Mouse (Mus musculus) liver, embryonic 15.5 days (tissue): Measurements from ENCODE around the gene Dgkd. TPM values are rescaled to one million over a fixed set of nuclear protein-coding genes. Genes with fewer than 3 reads are reported as not detected.

ENCODE experiments used
- ATAC-seq: fragments of 200-750 bp; cut with Nextera tagmentation; 2 replicates; pipeline ENCODE4 v1.8.0; 2017; ENCODE audit warnings: moderate number of reproducible peaks, mild to moderate bottlenecking, moderate library complexity; ENCODE audit not compliant: insufficient read depth
- H3K27ac ChIP-seq: fragments of 300-500 bp; sonication (generic); replicated peaks from 2 replicates; pipeline ENCODE4 v1.5.1; 2015; ENCODE audit warnings: mild to moderate bottlenecking, inconsistent platforms
- H3K27me3 ChIP-seq: fragments of 300-500 bp; sonication (generic); 2 replicates; pipeline ENCODE4 v1.6.1; 2015; ENCODE audit warnings: mild to moderate bottlenecking, inconsistent platforms
- H3K36me3 ChIP-seq: fragments of 300-500 bp; sonication (generic); replicated peaks from 2 replicates; pipeline ENCODE4 v1.6.1; 2015; ENCODE audit warnings: moderate library complexity, mild to moderate bottlenecking, inconsistent platforms
- H3K4me1 ChIP-seq: fragments of 300-500 bp; sonication (generic); replicated peaks from 2 replicates; pipeline ENCODE4 v1.6.1; 2015; ENCODE audit warnings: inconsistent platforms
- H3K4me2 ChIP-seq: fragments of 300-500 bp; sonication (generic); 2 replicates; pipeline ENCODE4 v1.6.1; 2015; ENCODE audit warnings: moderate library complexity, mild to moderate bottlenecking, inconsistent platforms
- H3K4me3 ChIP-seq: fragments of 300-500 bp; sonication (generic); replicated peaks from 2 replicates; pipeline ENCODE4 v1.5.1; 2015; ENCODE audit warnings: mild to moderate bottlenecking, inconsistent platforms
- H3K9ac ChIP-seq: fragments of 300-500 bp; sonication (generic); 2 replicates; pipeline ENCODE4 v1.6.1; 2015; ENCODE audit warnings: moderate library complexity, mild to moderate bottlenecking, inconsistent platforms
- H3K9me3 ChIP-seq: fragments of 300-500 bp; sonication (generic); replicated peaks from 2 replicates; pipeline ENCODE4 v1.6.1; 2016; ENCODE audit warnings: inconsistent platforms
- WGBS: fragments of 180-500 bp; shearing (Covaris S2); methylation state at CpG from one replicate; pipeline ENCODE4 v1.1.7; 2015; ENCODE audit warnings: mixed read lengths; ENCODE audit not compliant: insufficient replicate concordance; 5-methylcytosine and 5-hydroxymethylcytosine counted together
- polyA plus RNA-seq: library from polyadenylated mRNA; unstranded; fragments of >200 nt; fragmentation: Nextera tagmentation; extraction: Ambion mirVana; gene quantifications from 2 replicates; pipeline ENCODE4 v1.2.1, GENCODE M21; 2015

Gene Dgkd
- polyA plus RNA-seq, result 9.8 and 10.5 TPM in 2 replicates

DNA sequence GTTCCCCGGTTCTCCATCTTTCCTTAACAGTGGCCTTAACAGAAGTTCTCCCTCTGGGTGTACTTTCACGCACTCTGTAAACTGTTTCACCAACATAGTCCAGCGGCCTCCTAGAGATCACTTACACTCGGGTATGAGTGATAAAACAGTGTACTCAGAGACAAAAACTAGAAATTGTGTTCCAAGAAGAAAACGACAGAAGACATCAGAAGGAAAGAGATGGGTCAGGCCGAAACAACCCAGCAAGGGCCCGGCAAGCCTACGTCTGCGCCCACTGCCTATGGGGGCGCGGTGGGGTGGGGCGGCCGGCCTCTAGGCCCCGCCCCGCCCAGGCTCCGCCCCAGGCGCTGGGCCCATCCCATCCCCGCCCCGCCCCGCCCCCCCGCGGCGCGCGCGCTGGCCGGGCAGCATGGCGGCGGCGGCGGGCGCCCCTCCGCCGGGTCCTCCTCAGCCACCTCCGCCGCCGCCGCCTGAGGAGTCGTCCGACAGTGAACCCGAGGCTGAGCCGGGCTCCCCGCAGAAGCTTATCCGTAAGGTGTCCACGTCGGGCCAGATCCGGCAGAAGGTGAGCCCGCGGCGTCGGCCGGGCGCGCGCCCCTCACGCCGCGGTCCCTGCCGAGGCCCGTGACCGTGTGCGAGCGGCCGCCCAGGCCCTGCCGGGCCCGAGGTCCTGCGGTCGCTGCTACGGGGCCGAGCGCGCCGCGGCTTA is at the start of gene Dgkd:
Gene Dgkd (plus strand): TSS at position 396 of the 709 bp plus-strand sequence.
- WGBS, result 1% methylated on average over 63 of the region's 74 CpGs
- H3K9me3 ChIP-seq, result no peaks in the 10 kb centered on the region
- H3K9ac ChIP-seq, result peak within 1 kb of the TSS; percentile 91
- ATAC-seq, result peak; percentile 94
- H3K4me1 ChIP-seq, result peaks cover 55% of the 10 kb centered on the region
- H3K4me2 ChIP-seq, result peak within 1 kb of the TSS; percentile 99
- no peaks in the 10 kb centered on the region for H3K36me3 ChIP-seq
- H3K27me3 ChIP-seq, result no peaks in the 10 kb centered on the region
- peak within 1 kb of the TSS; percentile 70 for H3K27ac ChIP-seq
- H3K4me3 ChIP-seq, result peak within 1 kb of the TSS; percentile 93

DNA sequence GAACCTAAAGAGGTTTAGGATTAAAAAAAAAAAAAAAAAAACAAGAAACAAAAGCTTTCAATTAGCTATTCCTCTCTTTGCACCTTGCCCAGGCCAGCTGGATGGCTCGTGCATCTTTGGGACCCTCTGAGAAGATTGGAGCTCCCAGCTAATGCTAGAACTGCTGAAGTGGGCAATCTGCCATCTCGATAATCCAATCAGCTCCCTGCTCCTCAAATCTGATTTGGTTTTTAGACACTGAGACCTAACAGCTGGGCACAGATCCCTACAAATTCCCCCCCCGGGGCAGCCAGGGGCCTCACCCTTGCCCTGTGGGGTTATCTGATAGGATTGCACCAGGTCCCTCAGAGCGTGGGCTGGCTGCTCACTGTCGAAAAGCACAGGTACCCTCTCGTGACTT is 49.5 kb upstream of the Dgkd start, which contains the start of gene Sag:
Gene Sag (plus strand): TSS at position 105 of the 400 bp plus-strand sequence.
- H3K4me1 ChIP-seq, result peaks cover 13% of the 10 kb centered on the region
- 37% methylated on average over 6 of the region's 6 CpGs for WGBS

DNA sequence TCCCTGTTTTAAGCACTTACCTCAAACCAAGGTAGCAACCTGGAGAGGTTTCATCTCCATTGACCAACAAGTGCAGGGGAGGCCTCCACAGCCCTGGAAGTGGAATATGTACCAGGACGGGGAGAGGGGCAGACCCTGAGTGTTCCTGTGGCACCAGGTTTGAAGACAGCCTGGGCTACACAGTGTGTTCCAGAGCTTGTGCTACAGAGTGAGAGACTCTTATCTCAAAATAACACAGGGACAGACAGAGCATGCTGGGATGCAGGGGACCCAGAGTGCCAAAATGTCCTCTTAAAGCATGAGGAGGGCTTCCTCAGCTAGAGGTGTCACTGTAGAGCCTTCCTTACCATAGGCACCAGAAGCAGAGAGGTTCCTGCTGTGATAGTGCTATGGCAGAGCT is 45.3 kb upstream of the Dgkd start:
- ATAC-seq, result no peak

More for the DNA sequence above, 49.5 kb upstream of the Dgkd start, which contains the start of gene Sag:
- no peak within 1 kb of the TSS for H3K27ac ChIP-seq
- no peak within 1 kb of the TSS for H3K9ac ChIP-seq
- no peak within 1 kb of the TSS for H3K4me3 ChIP-seq
- H3K9me3 ChIP-seq, result no peaks in the 10 kb centered on the region
- H3K36me3 ChIP-seq, result no peaks in the 10 kb centered on the region
- H3K27me3 ChIP-seq, result no peaks in the 10 kb centered on the region
- no peak within 1 kb of the TSS for H3K4me2 ChIP-seq
- ATAC-seq, result no peak

DNA sequence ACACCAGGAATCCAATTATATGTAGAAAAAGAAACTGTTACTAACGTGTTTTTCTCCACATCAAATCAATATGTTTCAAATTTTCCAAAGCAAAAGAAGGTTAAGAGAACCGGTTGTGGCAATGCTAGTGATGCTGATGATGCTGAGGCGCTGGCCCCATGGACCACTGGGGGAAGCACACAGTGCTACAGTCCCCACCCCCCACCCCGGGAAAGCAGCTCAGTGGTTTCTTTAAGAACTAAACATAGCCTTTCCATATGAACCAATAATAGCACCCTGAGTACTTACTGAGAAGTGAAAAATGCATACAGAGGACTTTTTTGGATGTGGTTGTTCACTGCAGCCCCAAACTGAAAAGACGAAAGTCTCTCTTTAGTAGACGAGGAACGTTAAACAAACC is 41.7 kb upstream of the Dgkd start:
- no peak overlapping the region for H3K27ac ChIP-seq
- no peak overlapping the region for H3K4me2 ChIP-seq
- H3K4me3 ChIP-seq, result no peak overlapping the region
- 62% methylated on average over 7 of the region's 7 CpGs for WGBS
- no peaks in the 10 kb centered on the region for H3K36me3 ChIP-seq
- no peaks in the 10 kb centered on the region for H3K27me3 ChIP-seq
- H3K9me3 ChIP-seq, result no peaks in the 10 kb centered on the region
- no peak overlapping the region for H3K9ac ChIP-seq
- peaks cover 7% of the 10 kb centered on the region; the same call in 1 of the 2 replicates for H3K4me1 ChIP-seq
- no peak for ATAC-seq

More for the DNA sequence above, 45.3 kb upstream of the Dgkd start:
- Histone ChIP-seq H3K4me1 (peaks cover 13% of the 10 kb centered on the region), H3K4me3 (no peak overlapping the region), H3K27me3 (no peaks in the 10 kb centered on the region), H3K9ac (no peak overlapping the region), H3K36me3 (no peaks in the 10 kb centered on the region), H3K4me2 (no peak overlapping the region), H3K27ac (no peak overlapping the region), H3K9me3 (no peaks in the 10 kb centered on the region)
- WGBS, result 45% methylated on average over 1 of the region's 1 CpGs

GRCm38 (mm10) chr1:87812061-87812460 is 41.0 kb upstream of the Dgkd start:
- no peak for ATAC-seq
- no peaks in the 10 kb centered on the region for H3K9me3 ChIP-seq
- H3K4me2 ChIP-seq, result no peak overlapping the region
- H3K9ac ChIP-seq, result no peak overlapping the region
- H3K27me3 ChIP-seq, result no peaks in the 10 kb centered on the region
- WGBS, result 64% methylated on average over 10 of the region's 10 CpGs
- H3K4me3 ChIP-seq, result no peak overlapping the region
- H3K4me1 ChIP-seq, result peaks cover 7% of the 10 kb centered on the region; the same call in 1 of the 2 replicates
- no peaks in the 10 kb centered on the region for H3K36me3 ChIP-seq
- no peak overlapping the region for H3K27ac ChIP-seq

- Histone ChIP-seq H3K4me2 (no peak overlapping the region), H3K9ac (no peak overlapping the region), H3K36me3 (no peaks in the 10 kb centered on the region), H3K4me1 (no peaks in the 10 kb centered on the region), H3K27ac (no peak overlapping the region), H3K4me3 (no peak overlapping the region), H3K9me3 (no peaks in the 10 kb centered on the region), H3K27me3 (no peaks in the 10 kb centered on the region)
- no peak for ATAC-seq
- WGBS, result 70% methylated on average over 6 of the region's 6 CpGs
These were observed 39.9 kb upstream of the Dgkd start for GRCm38 (mm10) chr1:87813155-87813554.

DNA sequence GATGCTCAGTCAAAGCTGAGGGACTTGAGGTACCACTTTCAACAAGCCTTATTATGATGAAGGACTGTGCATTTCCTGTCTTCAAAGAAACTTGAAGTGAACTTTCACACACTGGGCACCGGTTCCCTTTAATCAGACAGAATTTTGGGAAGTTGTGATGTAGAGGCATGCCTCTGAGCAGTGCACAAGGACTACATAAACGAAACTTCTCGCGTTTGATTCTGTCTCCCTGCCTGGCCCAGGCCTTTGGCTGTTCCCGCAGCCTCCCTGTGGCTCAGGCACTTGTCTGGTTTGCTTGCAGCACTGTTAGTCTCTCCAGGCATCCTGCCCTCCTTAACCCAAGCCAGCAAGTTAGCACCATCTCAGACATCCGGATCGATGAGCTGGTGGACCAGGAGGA is 39.4 kb upstream of the Dgkd start:
- H3K27me3 ChIP-seq, result no peaks in the 10 kb centered on the region
- H3K9ac ChIP-seq, result no peak overlapping the region
- H3K4me1 ChIP-seq, result no peaks in the 10 kb centered on the region
- H3K9me3 ChIP-seq, result no peaks in the 10 kb centered on the region
- H3K27ac ChIP-seq, result no peak overlapping the region
- no peak for ATAC-seq
- H3K36me3 ChIP-seq, result no peaks in the 10 kb centered on the region
- H3K4me2 ChIP-seq, result no peak overlapping the region
- no peak overlapping the region for H3K4me3 ChIP-seq
- WGBS, result 53% methylated on average over 7 of the region's 7 CpGs

DNA sequence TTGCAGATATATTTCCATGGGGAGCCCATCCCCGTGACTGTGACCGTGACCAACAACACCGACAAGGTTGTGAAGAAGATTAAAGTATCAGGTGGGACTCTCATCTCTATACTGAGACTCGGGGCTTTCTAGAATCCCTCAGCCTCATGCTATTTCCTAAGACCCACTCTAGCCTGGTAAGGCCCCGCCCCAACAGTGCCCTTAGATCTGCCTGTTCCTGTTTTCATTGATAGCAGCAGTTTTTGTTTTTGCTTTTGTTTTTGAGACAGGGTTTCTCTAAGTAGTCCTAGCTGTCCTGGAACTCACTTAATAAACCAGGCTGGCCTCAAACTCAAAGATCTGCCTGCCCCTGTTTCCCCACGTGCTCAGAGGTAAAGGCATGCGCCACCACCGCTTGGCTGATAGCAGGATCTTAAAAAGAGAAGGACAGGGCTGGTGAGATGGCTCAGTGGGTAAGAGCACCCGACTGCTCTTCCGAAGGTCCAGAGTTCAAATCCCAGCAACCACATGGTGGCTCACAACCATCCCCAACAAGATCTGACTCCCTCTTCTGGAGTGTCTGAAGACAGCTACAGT is 28.6 kb upstream of the Dgkd start:
- no peak overlapping the region for H3K27ac ChIP-seq
- no peaks in the 10 kb centered on the region for H3K27me3 ChIP-seq
- H3K4me3 ChIP-seq, result no peak overlapping the region
- H3K36me3 ChIP-seq, result no peaks in the 10 kb centered on the region
- ATAC-seq, result no peak
- H3K9ac ChIP-seq, result no peak overlapping the region
- H3K9me3 ChIP-seq, result no peaks in the 10 kb centered on the region
- H3K4me1 ChIP-seq, result peaks cover 8% of the 10 kb centered on the region
- 58% methylated on average over 10 of the region's 10 CpGs for WGBS
- no peak overlapping the region for H3K4me2 ChIP-seq

GRCm38 (mm10) chr1:87825281-87825680 is 27.8 kb upstream of the Dgkd start:
- Histone ChIP-seq H3K4me2 (no peak overlapping the region), H3K36me3 (no peaks in the 10 kb centered on the region), H3K27me3 (no peaks in the 10 kb centered on the region), H3K9ac (no peak overlapping the region), H3K27ac (no peak overlapping the region), H3K4me1 (peaks cover 14% of the 10 kb centered on the region), H3K4me3 (no peak overlapping the region), H3K9me3 (no peaks in the 10 kb centered on the region)
- no peak for ATAC-seq
- 73% methylated on average over 5 of the region's 5 CpGs for WGBS

- no peak overlapping the region for H3K9ac ChIP-seq
- no peaks in the 10 kb centered on the region for H3K9me3 ChIP-seq
- no peak overlapping the region for H3K4me3 ChIP-seq
- no peak for ATAC-seq
- no peak overlapping the region for H3K4me2 ChIP-seq
- WGBS, result 68% methylated on average over 6 of the region's 6 CpGs
- H3K27me3 ChIP-seq, result no peaks in the 10 kb centered on the region
- H3K27ac ChIP-seq, result no peak overlapping the region
- peaks cover 14% of the 10 kb centered on the region for H3K4me1 ChIP-seq
- no peaks in the 10 kb centered on the region for H3K36me3 ChIP-seq
These were observed 27.1 kb upstream of the Dgkd start for GRCm38 (mm10) chr1:87825991-87826390.

DNA sequence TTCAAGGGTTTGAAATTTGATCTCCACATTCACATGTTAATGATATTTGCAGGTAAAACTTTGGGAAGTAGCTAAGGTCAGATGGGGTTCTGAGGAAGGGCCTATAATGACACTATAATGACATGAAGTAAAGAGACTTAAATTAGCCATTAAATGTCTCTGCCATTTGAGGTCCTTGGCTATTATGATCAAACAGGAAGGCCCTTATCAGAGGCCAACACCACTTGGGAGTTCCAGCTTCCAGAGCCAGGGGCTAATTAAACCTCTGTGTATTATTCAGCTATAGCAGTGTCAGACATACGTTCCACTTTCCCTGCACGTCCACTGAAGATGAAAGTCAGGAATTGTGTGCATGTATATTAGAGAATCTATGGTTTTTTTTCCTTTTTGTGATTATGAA is 26.6 kb upstream of the Dgkd start:
- WGBS, result 49% methylated on average over 2 of the region's 2 CpGs
- Histone ChIP-seq H3K27me3 (no peaks in the 10 kb centered on the region), H3K9ac (no peak overlapping the region), H3K4me1 (peaks cover 14% of the 10 kb centered on the region), H3K27ac (no peak overlapping the region), H3K4me2 (no peak overlapping the region), H3K4me3 (no peak overlapping the region), H3K9me3 (no peaks in the 10 kb centered on the region), H3K36me3 (no peaks in the 10 kb centered on the region)
- no peak for ATAC-seq
